In the genomic region with DNA sequence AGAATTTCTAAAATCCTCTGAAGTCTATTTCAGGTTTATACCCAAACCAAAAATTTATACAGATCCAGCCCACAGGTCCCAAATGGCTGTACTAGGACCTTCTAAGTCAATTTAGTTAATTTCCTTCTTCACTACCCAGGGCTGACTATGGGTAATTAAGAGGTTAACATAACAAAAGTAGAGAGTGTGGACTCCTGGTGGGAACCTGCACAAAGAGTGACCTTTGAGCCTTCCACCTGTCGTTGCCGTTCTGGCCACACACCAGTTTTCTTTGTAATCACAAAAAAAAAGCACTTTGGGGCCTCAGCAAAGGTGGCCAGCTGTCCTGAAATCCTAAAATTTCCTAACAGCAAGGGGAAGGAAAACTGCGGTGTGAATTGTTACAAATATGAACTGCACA, we compare ENCODE assay signal across 25 mouse cellular contexts.
DNase-seq lines count a peak whose midpoint lies in the region; ATAC-seq and TF ChIP-seq lines count a peak whose summit lies in the region.
"Had no signal": no experiment of that assay in that cellular context is flagged by ENCODE, and none has a peak within 500 bp of the region (broad histone marks: within the 10 kb centered on the region; RNA-seq: fewer than 3 reads in every experiment).

No protein-coding gene starts in this region.

- no peak for TF ChIP-seq CTCF in liver, postnatal 0 days (IDR thresholded peaks at IDR 0.05; ENCODE audit: low read depth)

- H3K27ac ChIP-seq in liver, postnatal 0 days (ENCODE audit: low read depth): no peak overlapping the region
- H3K27ac ChIP-seq: embryonic facial prominence, embryonic 13.5 days; forebrain, embryonic 12.5 days; heart, embryonic 10.5 days; hindbrain, embryonic 12.5 days had no signal

- ATAC-seq in liver, postnatal 0 days: peak; percentile 76
- ATAC-seq: CD4-positive, CD25-positive, alpha-beta regulatory T cell, adult 4 months; forebrain, embryonic 16.5 days; hindbrain, embryonic 16.5 days; Patski had no signal

- no peak overlapping the region for H3K4me3 ChIP-seq in liver, postnatal 0 days (ENCODE audit: low read depth, low read length)
- H3K4me3 ChIP-seq: embryonic facial prominence, embryonic 13.5 days; forebrain, embryonic 12.5 days; heart, embryonic 10.5 days; hindbrain, embryonic 12.5 days had no signal

- peak; percentile 5 for DNase-seq in embryo, embryonic 10 days (ENCODE audit: low spot score)
- no peak for DNase-seq in embryo, embryonic 9.5 days (ENCODE audit: extremely low spot score)
- peak; percentile 31 for DNase-seq in kidney, adult 9 months
- no peak for DNase-seq in kidney, postnatal 25 days
- no peak for DNase-seq in liver, postnatal 0 days
- DNase-seq in liver: no peak
- DNase-seq in adrenal gland, adult 2 months: no peak
- DNase-seq in cerebellum, postnatal 36 days: no peak
- DNase-seq: adrenal gland, postnatal 10 days; B cell, adult 2 months; cerebellum, adult 11 months; cerebellum, adult 8-10 months; cerebellum, postnatal 25 days; gastrocnemius, postnatal 10 days; heart, adult 18-20 months; heart, postnatal 10 days; heart, postnatal 4 days had no signal

- H3K9me3 ChIP-seq in liver, postnatal 0 days (ENCODE audit: low read length): no peaks in the 10 kb centered on the region
- H3K9me3 ChIP-seq: embryonic facial prominence, embryonic 13.5 days; forebrain, embryonic 12.5 days; heart, embryonic 10.5 days; hindbrain, embryonic 12.5 days had no signal

- H3K9ac ChIP-seq in liver, postnatal 0 days (replicated peaks): no peak overlapping the region
- H3K9ac ChIP-seq: embryonic facial prominence, embryonic 13.5 days; forebrain, embryonic 12.5 days; hindbrain, embryonic 12.5 days had no signal

- WGBS in liver, postnatal 0 days (ENCODE audit: insufficient replicate concordance): 47% methylated on average over 3 of the region's 3 CpGs

- no peak for TF ChIP-seq EP300 in liver, postnatal 0 days (IDR thresholded peaks at IDR 0.05; ENCODE audit: low read depth)

- H3K4me1 ChIP-seq in liver, postnatal 0 days (ENCODE audit: insufficient read depth): no peaks in the 10 kb centered on the region
- H3K4me1 ChIP-seq: embryonic facial prominence, embryonic 13.5 days; forebrain, embryonic 12.5 days; heart, embryonic 10.5 days; hindbrain, embryonic 12.5 days had no signal

- H3K27me3 ChIP-seq in liver, postnatal 0 days (ENCODE audit: insufficient read depth, low read length): no peaks in the 10 kb centered on the region
- H3K27me3 ChIP-seq: forebrain, embryonic 12.5 days; hindbrain, embryonic 12.5 days had no signal

- no peak overlapping the region for H3K4me2 ChIP-seq in liver, postnatal 0 days (ENCODE audit: low read depth, low read length)
- H3K4me2 ChIP-seq: embryonic facial prominence, embryonic 13.5 days; forebrain, embryonic 12.5 days; hindbrain, embryonic 12.5 days had no signal

- H3K36me3 ChIP-seq in liver, postnatal 0 days (replicated peaks; ENCODE audit: insufficient read depth, low read length): no peaks in the 10 kb centered on the region
- H3K36me3 ChIP-seq: embryonic facial prominence, embryonic 13.5 days; forebrain, embryonic 12.5 days; heart, embryonic 10.5 days; hindbrain, embryonic 12.5 days had no signal

Comparison
In these comparisons a context has a peak if more than half of its experiments do, and no peak if none do; other contexts are left out.
1. DNase-seq: peak in embryo, embryonic 10 days (single experiment) and kidney, adult 9 months (single experiment); none in embryo, embryonic 9.5 days (single experiment), kidney, postnatal 25 days (0 of 2), liver, postnatal 0 days (single experiment), liver (single experiment), adrenal gland, adult 2 months (single experiment) and cerebellum, postnatal 36 days (0 of 2).